Mouse (Mus musculus): ENCODE measurements around the gene Itgb1.

GRCm38 (mm10) chr8:128666576-128667263 lies 18.7 kb upstream of the Itgb1 start:
- TF ChIP-seq CTCF (IDR thresholded peaks at IDR 0.05; ENCODE audit: low read depth) (no peak), EP300 (optimal IDR thresholded peaks at IDR 0.05) (no peak)

Measured in stomach, postnatal 0 days (tissue).